Mouse (Mus musculus) adrenal gland, adult 18-20 months (tissue): ENCODE measurements around the gene Fcgrt. TPM values are rescaled to one million over a fixed set of nuclear protein-coding genes. Genes with fewer than 3 reads are reported as not detected.

Source experiments
- DNase-seq, 2 experiments: peaks; one replicate each; pipeline ENCODE4 v3.0.0; 2021 to 2022; ENCODE audit warnings: low spot score in 2 of 2
- total RNA-seq, 2 experiments: library from RNA; stranded (reverse); gene quantifications; 1 replicate in 1 of 2; 2 replicates in 1 of 2; pipeline ENCODE4 v1.2.3; 2021

Gene Fcgrt
- total RNA-seq, 2 experiments from 2014 or later, result 111 to 137 TPM

DNA sequence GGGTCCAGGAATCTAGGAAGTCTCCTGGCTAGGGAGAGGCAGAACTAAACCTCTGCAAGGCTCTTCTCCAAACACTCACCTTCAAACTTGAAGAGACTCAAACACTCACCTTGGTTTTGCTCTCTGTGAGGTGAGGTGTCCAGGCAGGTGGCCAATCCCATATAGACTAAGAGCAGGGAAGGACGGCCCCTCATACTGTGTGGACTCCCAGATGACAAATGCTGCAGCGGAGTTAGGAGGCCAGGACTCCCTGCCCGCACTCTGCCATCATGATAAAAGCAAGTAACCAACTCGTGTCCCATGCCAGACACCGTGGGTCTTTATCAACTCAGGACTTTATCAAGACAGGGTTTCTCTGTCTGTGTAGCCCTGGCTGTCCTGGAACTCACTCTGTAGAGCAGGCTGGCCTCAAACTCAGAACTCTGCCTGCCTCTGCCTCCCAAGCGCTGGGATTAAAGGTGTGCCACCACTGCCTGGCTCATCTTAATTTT lies 43.0 kb downstream of the Fcgrt start:
- DNase-seq, result no peak

DNA sequence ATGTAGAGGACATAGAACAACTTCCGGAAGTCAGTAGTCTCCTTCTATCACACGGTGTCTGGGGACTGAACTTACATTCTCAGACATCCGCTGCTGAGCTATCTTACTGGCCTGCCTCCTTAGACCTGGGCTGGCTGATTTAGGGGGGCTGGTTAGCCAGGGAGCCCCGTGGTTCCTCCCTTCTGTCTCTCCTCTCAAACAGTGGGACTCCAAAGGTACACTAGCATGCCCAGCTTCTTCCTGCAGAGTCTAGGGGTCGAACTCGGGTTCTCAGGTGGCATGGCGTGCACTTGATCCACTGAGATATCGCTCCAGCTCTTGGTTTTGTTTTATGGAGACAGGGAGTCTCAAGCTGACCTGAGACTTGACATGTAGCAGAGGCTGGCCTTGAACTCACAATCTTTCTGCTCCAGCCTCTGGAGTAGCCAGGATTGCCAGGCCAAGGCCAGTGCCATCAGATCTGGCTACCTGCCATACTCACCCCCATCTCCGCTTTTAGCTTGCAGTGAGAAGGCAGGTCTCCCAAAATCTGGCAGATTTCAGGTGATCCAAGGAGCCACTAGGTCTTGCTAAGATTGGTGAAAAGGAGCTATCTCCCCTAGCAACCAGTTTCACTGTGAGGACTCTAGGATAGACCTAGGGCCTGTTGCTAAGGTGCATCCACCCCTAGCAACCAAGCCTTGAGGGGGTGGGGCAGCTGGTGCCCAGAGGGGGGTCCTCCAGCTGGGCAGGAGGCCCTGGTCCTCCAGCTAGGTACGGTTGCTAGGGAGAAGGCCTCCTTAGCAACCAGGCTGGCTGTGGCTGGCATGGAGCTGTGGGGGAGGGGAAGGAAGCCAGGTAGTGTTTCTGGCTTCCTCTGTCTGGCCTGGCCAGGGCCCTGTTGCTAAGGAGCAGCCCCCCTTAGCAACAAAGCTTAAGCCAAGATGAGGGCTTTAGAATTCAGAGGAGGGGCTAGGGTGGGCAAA lies 44.8 kb downstream of the Fcgrt start:
- no peak for DNase-seq

- no peak for DNase-seq
These were observed 46.7 kb downstream of the Fcgrt start for GRCm38 (mm10) chr7:45056972-45057348.

- DNase-seq, result no peak
These were observed 47.2 kb downstream of the Fcgrt start for GRCm38 (mm10) chr7:45056329-45056971.

- peak; percentile 80 to 83 for DNase-seq
These were observed 49.6 kb downstream of the Fcgrt start for GRCm38 (mm10) chr7:45053931-45054510.

DNA sequence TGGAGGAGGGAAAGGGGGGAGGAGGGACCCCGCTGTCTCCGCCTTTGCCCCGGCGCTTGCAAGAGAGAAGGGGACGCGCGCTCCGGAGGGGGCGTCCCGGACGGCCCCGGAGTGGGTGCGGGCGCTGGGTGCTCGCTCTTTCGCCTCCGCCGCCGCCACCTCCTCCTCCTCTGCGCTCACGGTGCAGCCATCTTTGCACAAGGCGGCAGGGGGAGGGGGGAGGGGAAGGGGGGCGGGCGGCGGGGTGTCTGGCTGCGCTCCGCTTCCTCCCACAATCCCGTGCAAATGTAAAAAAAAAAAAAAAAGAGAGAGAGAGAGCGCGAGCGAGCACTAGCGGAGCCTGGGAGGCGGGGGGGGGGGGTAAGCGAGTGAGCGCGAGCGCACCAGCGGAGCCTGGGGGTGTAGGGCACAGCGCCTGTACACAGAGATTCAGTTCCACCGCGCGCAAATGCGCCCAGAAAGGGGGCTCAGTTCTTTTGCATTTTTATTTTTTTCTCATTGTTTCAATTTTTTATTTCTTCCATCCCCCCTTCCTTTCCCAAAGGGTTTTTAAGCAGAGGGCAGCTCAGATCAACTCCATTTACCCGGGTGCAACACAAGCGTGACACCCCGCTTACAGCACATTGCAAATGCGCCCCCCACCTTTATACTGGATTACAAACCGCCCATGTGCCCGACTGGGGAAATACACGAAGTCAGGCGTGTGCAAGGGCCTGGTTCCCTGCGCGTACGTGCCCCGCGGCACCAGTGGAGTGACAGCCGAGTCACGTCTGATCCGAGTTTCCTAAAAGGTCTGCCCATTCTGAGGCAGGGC lies 50.3 kb downstream of the Fcgrt start:
- peak; percentile 70 to 72 for DNase-seq

- DNase-seq, result no peak
These were observed 50.9 kb downstream of the Fcgrt start, which contains the start of gene Prr12 for GRCm38 (mm10) chr7:45052862-45053116. Gene Prr12, minus strand, starts transcription at chr7:45052881.

GRCm38 (mm10) chr7:45052181-45052861 lies 51.3 kb downstream of the Fcgrt start:
- DNase-seq, result peak in 1 of 2 experiments; percentile 39

- no peak for DNase-seq
These were observed 52.1 kb downstream of the Fcgrt start for GRCm38 (mm10) chr7:45051601-45051974.

DNA sequence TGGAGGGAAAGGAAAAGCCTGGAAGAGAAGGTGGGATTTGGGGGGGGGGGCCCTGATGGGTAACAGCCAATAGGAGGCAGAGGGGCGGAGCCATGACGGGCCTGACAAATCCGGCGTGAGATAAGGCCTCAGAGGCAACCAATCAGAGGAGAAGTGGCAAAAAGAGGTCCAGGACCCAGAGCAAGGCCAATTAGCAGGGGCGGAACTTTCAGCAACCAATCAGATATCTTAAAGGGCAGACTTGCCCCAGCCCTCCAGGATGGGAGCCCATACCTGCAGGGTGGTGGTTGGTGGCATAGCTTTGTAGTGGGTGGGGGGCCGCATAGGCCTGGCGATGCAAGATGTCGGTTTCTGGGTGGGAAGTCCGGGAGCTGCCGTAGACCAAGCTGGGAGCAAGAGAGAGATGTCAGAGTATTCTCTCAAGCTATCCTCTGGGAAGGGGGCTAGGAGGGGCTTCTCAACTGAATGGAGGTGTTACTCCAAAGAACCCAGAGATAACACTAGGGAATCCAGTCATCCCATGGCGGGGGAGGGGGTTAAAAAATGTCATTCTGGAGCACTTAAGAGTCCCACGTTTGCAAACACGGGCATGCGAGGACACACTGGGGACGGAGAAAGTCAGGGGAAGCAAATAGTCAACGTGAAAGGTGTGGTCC lies 52.6 kb downstream of the Fcgrt start:
- peak in 1 of 2 experiments; percentile 56 for DNase-seq

GRCm38 (mm10) chr7:45048923-45049657 lies 54.6 kb downstream of the Fcgrt start:
- no peak for DNase-seq

GRCm38 (mm10) chr7:45048001-45048890 lies 55.4 kb downstream of the Fcgrt start:
- no peak for DNase-seq

DNA sequence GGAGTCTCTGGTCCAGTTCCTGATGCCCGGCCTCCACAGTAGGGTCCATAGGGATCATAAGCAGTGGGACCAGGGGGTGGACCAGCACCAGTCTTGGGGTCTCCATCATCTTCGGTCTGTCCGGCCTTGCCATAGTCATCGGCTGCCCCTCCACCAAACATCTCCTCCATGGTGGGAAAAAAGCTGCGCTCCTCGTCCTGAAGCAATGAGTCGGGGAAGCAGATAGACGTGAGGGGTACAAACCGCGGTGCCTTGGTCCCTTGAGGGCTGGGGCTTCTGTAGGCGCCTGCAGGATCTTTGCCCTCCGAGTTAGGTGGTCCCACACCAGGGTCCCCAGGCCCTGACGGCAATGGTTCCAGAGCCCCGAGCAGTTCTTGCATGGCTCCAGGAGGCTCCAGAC lies 56.2 kb downstream of the Fcgrt start:
- DNase-seq, result no peak

GRCm38 (mm10) chr7:45046853-45047350 lies 56.7 kb downstream of the Fcgrt start:
- DNase-seq, result no peak

DNA sequence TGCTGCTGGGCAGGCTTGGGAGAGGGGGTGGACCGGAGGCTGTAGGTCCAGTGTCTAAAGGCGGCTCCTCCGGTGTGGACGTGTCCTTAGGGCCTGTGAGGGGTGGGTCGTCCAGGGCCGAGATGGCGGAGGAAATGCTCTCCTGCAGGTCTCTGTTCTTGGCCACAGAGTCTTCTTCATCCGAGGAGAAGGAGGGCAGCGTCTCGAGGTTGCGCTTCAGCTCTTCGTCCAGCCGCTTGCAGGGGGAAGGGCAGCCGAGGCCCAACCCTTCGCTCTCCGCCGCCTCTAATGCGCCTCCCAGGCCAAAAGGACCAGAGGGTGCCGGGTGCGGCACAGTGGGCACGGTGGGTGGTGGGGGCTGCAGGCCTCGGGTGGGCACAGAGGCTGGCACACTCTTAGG lies 57.9 kb downstream of the Fcgrt start:
- DNase-seq, result no peak

DNA sequence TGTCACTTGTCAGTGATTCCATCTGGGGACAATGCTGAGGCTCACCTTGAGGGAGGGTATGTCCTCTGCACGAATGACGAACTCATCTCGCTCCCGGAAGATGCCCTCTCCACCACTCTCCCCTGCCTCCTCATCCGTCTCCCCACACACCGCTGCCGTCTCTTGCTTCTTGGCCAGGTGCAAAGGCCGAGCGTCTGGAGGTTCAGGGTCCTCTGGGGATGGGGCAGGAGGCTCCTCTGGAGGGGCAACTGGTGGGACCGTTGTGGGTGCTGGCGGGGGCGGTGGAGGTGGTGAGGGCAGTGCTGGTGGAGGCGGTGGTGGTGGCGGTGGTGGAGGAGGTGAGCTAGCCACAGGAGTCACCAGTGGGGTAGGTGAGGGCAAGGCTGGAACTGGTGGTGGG lies 60.3 kb downstream of the Fcgrt start:
- no peak for DNase-seq
